Mouse (Mus musculus) E14TG2a.4 (cell line): ENCODE results near the gene Gm45799.

Experiments
- CTCF ChIP-seq: conservative IDR thresholded peaks from 2 replicates; pipeline ENCODE4 v1.5.1; 2014; ENCODE audit warnings: low read length
- NANOG ChIP-seq: IDR thresholded peaks from 2 replicates; pipeline ENCODE4 v1.6.1; 2014; ENCODE audit warnings: borderline replicate concordance, low read length, mixed read lengths
- POU5F1 ChIP-seq: IDR thresholded peaks from 2 replicates; pipeline ENCODE4 v1.6.1; 2014; ENCODE audit warnings: low read length, borderline replicate concordance

DNA sequence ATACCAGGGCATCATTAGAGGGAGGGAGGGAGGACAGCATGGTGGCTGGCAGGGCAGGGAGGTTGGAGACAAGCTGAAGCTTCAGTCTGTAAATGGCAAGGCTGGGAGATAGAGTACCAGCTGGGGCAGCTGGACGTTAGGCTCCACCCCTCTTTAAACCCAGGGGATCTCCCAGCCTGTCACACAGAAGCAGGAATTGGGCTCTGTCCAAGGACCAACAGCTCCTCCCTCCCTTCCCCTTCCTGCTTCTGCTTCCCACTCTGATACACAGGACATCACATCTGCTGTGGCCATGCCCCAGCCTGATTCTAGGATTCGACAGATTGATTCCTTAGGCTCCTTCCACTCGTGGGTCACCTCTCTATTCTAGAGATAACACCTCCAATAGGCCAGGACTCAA is 11.7 kb upstream of the Gm45799 start:
- TF ChIP-seq CTCF (no peak), NANOG (no peak), POU5F1 (no peak)
